Mouse (Mus musculus) G1E (cell line): ENCODE results near the gene Lmo7.

Experiments used
- CTCF ChIP-seq: IDR thresholded peaks from 2 replicates; pipeline ENCODE4 v1.5.1; 2012; ENCODE audit warnings: low read depth, low read length, inconsistent platforms, mixed read lengths
- GATA1 ChIP-seq: IDR thresholded peaks from 2 replicates; pipeline ENCODE4 v1.6.1; 2012; ENCODE audit warnings: borderline replicate concordance, low read length, inconsistent platforms, mixed read lengths

GRCm38 (mm10) chr14:101794553-101795177 lies 64.9 kb downstream of the Lmo7 start:
- no peak for TF ChIP-seq CTCF
- TF ChIP-seq GATA1: no peak
